Mouse (Mus musculus) E14TG2a.4 (cell line): ENCODE results near the gene Grwd1.
A peak's percentile ranks its signal among the peaks of the same experiment; 100 is the strongest.

Experiments
- H3K27me3 ChIP-seq: 2 replicates; pipeline ENCODE4 v1.6.1; 2014; ENCODE audit warnings: low read length, control low read depth; ENCODE audit not compliant: insufficient read depth
- H3K36me3 ChIP-seq: 2 replicates; pipeline ENCODE4 v1.6.1; 2014; ENCODE audit warnings: low read length, control low read depth; ENCODE audit not compliant: insufficient read depth
- H3K4me1 ChIP-seq: replicated peaks from 2 replicates; pipeline ENCODE4 v1.6.1; 2014; ENCODE audit warnings: low read depth, low read length, control low read depth
- H3K4me3 ChIP-seq: replicated peaks from 2 replicates; pipeline ENCODE4 v1.5.1; 2014; ENCODE audit warnings: mild to moderate bottlenecking, low read length
- H3K9me3 ChIP-seq: 2 replicates; pipeline ENCODE4 v1.6.1; 2014; ENCODE audit warnings: low read length, control low read depth
- CTCF ChIP-seq: conservative IDR thresholded peaks from 2 replicates; pipeline ENCODE4 v1.5.1; 2014; ENCODE audit warnings: low read length
- NANOG ChIP-seq: IDR thresholded peaks from 2 replicates; pipeline ENCODE4 v1.6.1; 2014; ENCODE audit warnings: borderline replicate concordance, low read length, mixed read lengths
- POU5F1 ChIP-seq: IDR thresholded peaks from 2 replicates; pipeline ENCODE4 v1.6.1; 2014; ENCODE audit warnings: low read length, borderline replicate concordance

Grwd1 gene

DNA sequence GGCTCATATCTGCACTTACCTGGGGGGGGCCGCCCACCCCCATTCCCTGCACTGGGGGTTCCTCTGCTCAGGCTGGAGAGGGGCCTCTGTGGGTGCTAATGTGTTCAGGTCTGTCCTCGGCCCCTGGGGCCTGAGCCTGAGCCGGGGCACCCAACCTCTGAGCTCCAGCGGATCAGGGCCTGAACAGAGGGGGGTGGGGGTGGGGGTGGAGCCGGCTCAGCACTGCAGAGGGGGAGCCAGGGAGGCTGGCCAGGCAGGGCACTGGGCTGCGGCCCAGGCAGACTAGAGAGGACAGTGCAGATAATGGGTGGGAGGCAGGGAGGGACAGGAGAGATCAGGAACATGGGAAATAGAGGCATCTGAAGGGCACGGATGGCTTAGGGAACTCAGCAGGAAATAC, 6.1 kb downstream of the Grwd1 start, which contains the start of gene Kcnj14:
Gene Kcnj14, minus strand, starts transcription at position 185 of the 400 bp plus-strand sequence.
- H3K4me3 ChIP-seq: 0 out of 2 replicates have a peak within 1 kb of the TSS, but pooled peaks have one; percentile 13
- no peaks in the 10 kb centered on the region for H3K9me3 ChIP-seq
- peaks cover 89% of the 10 kb centered on the region for H3K36me3 ChIP-seq
- TF ChIP-seq POU5F1 (no peak), CTCF (no peak), NANOG (no peak)
- H3K27me3 ChIP-seq: no peaks in the 10 kb centered on the region; the same call in 1 of the 2 replicates
- H3K4me1 ChIP-seq: peaks cover 65% of the 10 kb centered on the region

DNA sequence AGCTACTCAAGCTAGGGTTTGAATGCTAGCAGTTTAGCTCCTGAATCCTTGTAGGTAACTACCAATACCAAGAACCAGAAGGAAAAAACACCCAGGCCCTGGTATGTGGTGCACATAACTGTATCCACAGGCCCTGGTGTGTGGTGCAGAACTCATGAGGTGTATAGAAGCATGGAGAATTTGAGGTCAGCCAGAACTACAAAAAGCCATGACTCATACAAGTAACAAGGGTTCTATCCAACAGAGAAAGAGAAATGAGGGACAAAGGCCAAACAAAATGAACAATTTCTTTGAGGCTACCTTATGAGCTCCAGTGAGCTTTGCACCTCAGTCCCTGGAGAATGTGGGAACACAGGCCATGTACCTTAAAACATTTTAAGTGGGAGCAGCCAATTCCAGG, 9.8 kb downstream of the Grwd1 start:
- Histone ChIP-seq H3K9me3 (no peaks in the 10 kb centered on the region), H3K4me3 (no peak overlapping the region), H3K27me3 (peaks cover 10% of the 10 kb centered on the region), H3K4me1 (peaks cover 38% of the 10 kb centered on the region), H3K36me3 (peaks cover 52% of the 10 kb centered on the region)
- TF ChIP-seq POU5F1: no peak

DNA sequence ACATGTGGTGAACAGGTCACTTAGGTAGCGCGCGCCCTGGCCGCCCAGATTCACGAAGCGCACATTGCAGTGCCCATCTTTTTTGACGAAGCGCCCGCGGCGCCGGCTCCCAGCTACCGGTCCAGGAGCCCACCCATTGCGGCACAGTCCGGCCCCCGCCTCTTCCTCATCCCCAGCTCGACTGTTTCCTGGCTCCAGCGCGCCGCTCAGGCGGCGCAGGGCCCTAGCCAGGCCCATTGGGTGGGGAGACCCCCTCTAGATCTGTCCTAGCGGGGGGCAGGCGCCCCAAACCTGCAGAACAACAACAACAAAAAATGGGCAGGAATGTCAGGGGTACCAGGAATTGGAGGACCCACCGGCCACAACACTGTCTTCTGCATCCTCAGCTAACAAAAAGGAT, 10.9 kb downstream of the Grwd1 start:
- peak overlapping the region; percentile 63 for H3K4me3 ChIP-seq
- H3K27me3 ChIP-seq: peaks cover 10% of the 10 kb centered on the region
- no peaks in the 10 kb centered on the region for H3K9me3 ChIP-seq
- peaks cover 41% of the 10 kb centered on the region for H3K36me3 ChIP-seq
- H3K4me1 ChIP-seq: peaks cover 38% of the 10 kb centered on the region
- TF ChIP-seq NANOG (no peak), POU5F1 (no peak), CTCF (no peak)

DNA sequence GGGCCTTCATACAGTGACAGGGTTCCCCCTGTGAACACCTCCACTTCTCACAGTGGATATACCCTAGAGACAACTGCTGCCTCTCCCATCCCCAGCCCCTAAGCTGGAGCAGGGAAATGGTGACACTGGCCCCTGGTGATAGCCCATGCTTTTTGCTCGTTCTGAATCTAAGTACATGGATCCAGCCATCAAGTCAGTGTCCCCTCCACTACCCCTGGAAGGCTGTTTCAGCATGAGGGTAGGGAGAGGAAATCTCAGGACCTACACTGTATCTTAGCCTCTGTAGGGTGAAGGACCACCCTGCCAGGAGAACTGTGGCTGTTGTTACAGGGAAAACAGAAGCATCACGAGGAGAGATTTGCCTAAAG, 14.8 kb downstream of the Grwd1 start:
- H3K4me1 ChIP-seq: peaks cover 49% of the 10 kb centered on the region
- H3K27me3 ChIP-seq: peaks cover 10% of the 10 kb centered on the region
- no peak for TF ChIP-seq POU5F1
- no peak for TF ChIP-seq CTCF
- no peak for TF ChIP-seq NANOG
- no peak overlapping the region for H3K4me3 ChIP-seq
- no peaks in the 10 kb centered on the region for H3K9me3 ChIP-seq
- peaks cover 24% of the 10 kb centered on the region for H3K36me3 ChIP-seq

DNA sequence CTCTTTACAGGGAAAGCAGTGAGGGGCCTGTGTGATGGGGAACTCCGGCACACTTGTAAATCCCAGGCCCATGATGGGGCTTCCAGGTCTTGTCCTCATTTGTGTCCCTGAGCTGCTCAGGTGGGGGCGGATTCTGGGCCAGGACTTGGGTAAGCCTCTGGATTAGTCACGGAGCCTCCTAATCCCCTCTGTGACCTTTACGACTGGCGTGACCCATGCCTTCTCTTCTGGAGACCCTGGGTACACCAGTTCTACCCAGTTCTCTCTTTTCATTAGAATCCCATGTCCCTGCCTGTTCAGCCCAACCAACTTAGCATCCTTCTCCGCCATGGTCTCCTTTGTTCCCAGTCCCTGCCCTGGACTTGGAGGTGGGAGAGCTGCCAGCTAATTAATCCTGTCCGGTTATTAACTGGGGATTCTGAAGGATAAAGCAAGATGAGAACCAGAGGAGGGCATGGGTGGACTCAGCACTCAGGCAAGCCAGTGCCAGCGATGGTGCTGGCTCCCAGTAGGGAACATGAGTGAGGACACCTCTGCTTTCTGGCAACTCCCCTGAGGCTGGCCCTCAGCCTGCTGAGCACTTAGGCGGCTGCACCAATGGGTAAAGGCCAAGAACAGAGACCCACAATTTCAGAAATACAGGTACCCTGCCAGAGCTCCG, 15.3 kb downstream of the Grwd1 start:
- Histone ChIP-seq H3K9me3 (no peaks in the 10 kb centered on the region), H3K4me1 (peaks cover 54% of the 10 kb centered on the region), H3K36me3 (peaks cover 26% of the 10 kb centered on the region), H3K27me3 (peaks cover 10% of the 10 kb centered on the region), H3K4me3 (peak overlapping the region; percentile 50; the same call in 1 of the 2 replicates)
- no peak for TF ChIP-seq NANOG
- no peak for TF ChIP-seq CTCF
- no peak for TF ChIP-seq POU5F1

DNA sequence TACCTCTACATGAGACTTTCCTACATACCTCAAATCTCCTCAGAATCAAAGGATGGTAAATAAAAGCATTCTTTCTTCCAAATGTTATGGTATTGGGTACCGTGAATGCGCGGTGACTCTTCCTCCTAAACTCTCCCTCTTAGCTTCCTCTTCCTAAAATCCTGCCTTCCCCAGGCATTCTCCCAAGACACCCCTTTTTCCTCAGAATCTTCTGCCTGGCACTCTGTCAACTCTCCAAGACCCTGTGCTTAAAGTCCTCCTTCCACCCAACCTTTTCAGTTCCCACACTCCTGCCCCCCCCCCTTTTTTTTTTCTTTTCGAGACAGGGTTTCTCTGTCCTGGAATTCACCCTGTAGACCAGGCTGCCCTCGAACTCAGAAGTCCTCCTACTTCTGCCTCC, 15.9 kb downstream of the Grwd1 start:
- Histone ChIP-seq H3K36me3 (peaks cover 33% of the 10 kb centered on the region), H3K27me3 (peaks cover 10% of the 10 kb centered on the region), H3K4me3 (peak overlapping the region; percentile 50; the same call in 1 of the 2 replicates), H3K4me1 (peaks cover 57% of the 10 kb centered on the region), H3K9me3 (no peaks in the 10 kb centered on the region)
- no peak for TF ChIP-seq POU5F1
- TF ChIP-seq CTCF: no peak
- TF ChIP-seq NANOG: no peak

DNA sequence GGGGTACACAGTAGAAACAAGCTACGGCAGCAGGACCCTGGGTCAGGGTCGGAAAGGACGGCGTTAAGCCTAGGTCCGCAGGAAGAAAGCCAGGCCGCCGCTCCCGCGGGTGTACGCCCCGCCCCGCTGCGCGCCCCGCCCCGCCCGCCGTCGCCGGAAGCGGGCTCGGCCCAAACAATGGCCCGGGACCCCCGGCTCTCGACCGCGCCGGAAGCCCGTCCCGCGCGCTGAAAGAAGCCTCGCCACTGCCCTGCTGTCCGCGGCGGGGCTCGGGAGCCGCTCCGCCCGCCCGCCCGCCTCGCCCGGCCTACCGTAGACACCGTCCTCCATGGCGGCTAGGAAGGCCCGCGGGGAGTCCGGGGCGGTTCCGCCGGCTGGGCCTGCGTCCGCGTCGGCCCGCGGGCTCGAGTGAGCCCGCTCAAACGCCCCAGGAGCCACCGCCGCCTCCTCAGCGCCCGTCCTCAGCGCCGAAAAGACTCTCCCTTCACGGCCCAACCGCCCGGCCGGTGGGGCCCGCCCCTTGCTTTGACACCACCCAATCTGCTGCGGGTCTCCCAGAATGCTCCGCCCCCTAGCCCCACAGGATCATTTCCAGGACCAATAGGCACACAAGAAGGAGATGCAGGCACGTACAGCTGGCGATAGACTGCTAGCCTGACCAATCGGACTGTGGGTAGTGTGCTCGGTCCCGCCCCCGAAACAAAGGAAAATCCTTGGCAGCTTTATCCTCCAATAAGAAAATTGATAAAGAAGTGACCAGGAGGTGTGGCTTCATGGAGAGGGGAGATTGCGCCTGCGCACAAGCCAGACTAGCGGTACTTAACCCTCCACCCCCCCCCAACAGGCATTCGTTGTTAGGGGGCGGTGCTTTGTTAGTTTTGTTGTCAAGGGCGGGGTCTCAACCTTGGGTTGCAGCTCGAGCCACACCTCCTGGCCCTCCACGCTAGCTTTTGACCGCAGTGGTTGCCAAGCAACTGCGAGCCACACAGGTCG, 16.7 kb downstream of the Grwd1 start, which contains the start of gene Cyth2:
Gene Cyth2, minus strand, starts transcription at position 795 of the 993 bp plus-strand sequence.
- H3K4me3 ChIP-seq: peak within 1 kb of the TSS; percentile 96
- peaks cover 64% of the 10 kb centered on the region for H3K4me1 ChIP-seq
- TF ChIP-seq POU5F1: no peak
- no peak for TF ChIP-seq CTCF
- TF ChIP-seq NANOG: no peak
- H3K36me3 ChIP-seq: peaks cover 40% of the 10 kb centered on the region
- H3K27me3 ChIP-seq: peaks cover 10% of the 10 kb centered on the region
- H3K9me3 ChIP-seq: no peaks in the 10 kb centered on the region

DNA sequence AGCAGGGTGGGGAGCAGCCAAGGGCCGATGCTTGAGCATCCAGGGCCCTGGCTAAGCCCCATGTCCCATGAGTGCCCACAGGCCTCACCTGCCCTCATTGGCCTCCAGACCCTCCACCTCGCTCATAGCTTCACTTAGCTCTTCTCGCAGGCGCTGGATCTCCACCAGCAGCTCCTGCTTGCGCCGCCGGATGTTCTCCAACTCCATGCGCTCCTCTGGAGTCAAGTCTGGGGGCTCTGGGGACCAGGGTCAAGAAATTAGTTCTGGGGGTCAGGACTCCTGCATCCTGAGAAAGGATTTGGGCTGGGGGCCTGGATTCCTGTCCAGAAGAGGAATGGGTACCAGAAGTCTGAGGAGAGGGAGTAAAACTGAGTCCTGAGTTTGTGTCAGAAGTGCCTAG, 17.8 kb downstream of the Grwd1 start:
- Histone ChIP-seq H3K27me3 (no peaks in the 10 kb centered on the region), H3K4me3 (peak overlapping the region; percentile 96), H3K4me1 (peaks cover 72% of the 10 kb centered on the region), H3K9me3 (no peaks in the 10 kb centered on the region), H3K36me3 (peaks cover 52% of the 10 kb centered on the region)
- TF ChIP-seq NANOG (no peak), CTCF (no peak), POU5F1 (no peak)
